Mouse (Mus musculus) forelimb bud, embryonic 11.5 days (tissue): ENCODE measurements at regions not wholly inside any gene's neighbourhood (a gene's known extent, or its start where the extent isn't known, plus 50 kb on each side); places are given as distances from the start of the nearest gene placed in this dataset.

ENCODE experiments used
- DNase-seq: peaks from one replicate; pipeline ENCODE4 v3.0.0-alpha.2; 2012; ENCODE audit warnings: low read depth, low spot score

DNA sequence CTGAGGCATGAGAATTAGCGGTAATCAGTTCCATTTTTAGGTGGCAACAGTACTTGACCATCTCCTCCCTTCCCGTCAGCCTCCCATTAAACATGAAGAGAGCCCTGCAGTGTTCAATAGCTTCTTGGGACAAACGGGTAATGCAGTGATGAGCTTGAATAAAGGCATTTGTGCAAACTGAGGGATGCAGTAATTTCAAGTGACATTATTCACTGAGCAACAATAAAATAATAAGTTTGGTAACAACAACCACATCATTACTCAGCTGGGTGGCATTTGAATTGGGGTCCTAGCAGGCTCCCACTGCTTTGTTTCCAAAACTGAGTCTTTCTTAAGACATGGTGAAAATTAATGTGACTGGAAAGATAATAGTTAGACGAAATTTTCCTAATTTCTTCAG, 315.2 kb upstream of the C030005K15Rik start:
- DNase-seq: no peak

GRCm38 (mm10) chr10:98043873-98044272, 317.3 kb upstream of the C030005K15Rik start:
- DNase-seq: no peak

- DNase-seq: no peak
Measured at GRCm38 (mm10) chr10:98044579-98044978, 318.0 kb upstream of the C030005K15Rik start.

DNA sequence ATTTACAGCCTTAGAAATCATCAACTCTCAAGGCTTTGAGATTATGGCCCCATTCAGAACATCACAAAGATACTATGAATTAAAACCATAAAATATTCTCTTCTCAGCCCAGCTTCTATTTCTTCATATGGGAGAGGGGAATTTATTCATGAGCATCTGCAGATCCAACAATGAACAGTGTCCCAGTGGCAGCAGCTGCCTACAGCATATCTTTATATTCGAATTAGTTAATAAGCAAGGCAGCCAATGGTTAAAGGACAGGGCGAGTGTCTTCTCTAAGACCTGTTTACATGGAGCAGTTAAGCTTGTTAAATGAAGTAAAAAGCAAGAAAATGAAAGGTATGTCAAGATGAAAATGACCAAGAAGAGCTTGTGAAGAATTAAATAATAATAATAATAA, 346.9 kb upstream of the C030005K15Rik start:
- DNase-seq: no peak

DNA sequence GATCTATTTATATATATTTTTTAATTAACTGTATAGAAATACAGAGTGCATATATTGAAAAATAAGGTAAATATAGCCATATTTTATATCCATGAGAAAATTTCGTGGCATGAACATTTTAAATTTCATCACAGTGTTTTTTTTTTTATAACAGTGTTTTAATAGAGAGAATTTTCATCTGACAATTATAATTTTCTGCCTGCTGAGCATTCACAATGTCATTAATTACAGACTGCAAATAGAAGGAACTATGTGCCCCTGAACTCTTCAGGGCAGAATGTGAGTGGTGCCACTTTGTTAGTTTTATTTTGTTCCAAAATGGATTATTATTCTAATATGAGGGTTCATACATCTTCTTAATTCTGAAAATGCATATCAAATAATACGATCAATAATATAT, 358.3 kb upstream of the C030005K15Rik start:
- DNase-seq: no peak

GRCm38 (mm10) chr10:98116296-98116695, 389.7 kb upstream of the C030005K15Rik start:
- DNase-seq: no peak

- DNase-seq: no peak
Measured at GRCm38 (mm10) chr10:98125713-98126112, 399.2 kb upstream of the C030005K15Rik start.

GRCm38 (mm10) chr10:98135026-98135425, 408.5 kb upstream of the C030005K15Rik start:
- no peak for DNase-seq

GRCm38 (mm10) chr10:98145773-98146172, 419.2 kb upstream of the C030005K15Rik start:
- no peak for DNase-seq

DNA sequence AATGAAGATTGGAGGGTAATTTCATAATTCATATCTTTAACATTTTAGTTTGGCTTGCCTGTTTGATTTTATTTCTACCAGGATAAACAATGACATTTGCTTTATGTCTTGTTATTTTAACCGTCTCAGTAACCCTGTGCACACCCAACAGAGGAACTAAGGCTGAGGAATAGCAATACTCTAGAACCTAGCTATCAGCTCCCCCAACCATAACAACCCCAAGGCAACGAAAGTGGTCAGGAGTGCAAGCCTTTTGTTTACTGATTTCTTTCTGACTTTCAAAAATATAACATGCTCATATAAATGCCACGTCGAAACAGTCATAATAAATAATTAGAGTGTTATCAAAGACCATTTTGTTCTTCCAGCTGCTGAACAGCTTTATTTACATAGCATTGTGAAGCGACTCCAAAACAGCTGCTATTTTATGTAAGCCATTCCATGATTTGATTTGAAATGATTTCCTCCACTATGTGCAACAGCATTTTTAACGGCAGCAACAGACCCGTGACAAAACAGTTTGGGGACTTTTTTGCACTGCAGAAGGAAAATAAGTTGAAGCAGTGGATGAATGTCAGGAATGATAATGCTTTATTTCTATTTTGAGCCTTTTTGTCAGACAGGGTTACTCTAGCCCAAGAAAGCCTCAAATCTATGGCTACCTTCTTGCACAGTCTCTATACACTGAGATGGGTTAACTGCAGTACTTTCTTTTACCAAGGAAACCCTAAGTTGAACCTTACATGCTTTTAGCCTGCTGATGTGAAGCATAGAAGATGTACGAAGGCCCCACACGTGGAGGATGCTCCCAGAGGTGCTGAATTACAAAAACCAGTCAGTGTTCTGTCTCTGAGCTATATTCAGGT, 420.7 kb upstream of the C030005K15Rik start:
- no peak for DNase-seq

DNA sequence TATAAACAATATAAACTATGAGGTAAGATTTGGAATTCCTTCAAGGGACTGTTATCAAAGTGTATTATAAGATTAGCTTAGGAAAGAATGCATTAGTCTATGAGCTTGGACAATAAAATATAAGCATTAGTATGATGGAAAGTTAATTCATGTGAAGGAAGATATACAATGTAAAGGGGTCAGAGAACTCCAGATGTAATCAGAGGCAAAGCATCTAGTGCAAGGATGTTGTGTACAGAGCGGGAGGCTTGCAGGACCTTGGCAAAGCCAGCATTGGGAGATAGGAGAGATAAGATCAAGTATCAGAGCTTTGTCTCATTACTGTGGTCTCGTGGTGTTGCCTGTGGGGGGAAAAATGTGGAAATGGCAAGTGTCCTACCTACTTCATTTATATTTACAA, 429.4 kb upstream of the C030005K15Rik start:
- DNase-seq: no peak

- DNase-seq: no peak
Measured at GRCm38 (mm10) chr10:98185666-98186065, 459.1 kb upstream of the C030005K15Rik start.

GRCm38 (mm10) chr10:98196852-98197251, 470.3 kb upstream of the C030005K15Rik start:
- no peak for DNase-seq

- no peak for DNase-seq
Measured at GRCm38 (mm10) chr10:98210246-98210645, 483.7 kb upstream of the C030005K15Rik start.

GRCm38 (mm10) chr10:98212876-98213587, 486.5 kb upstream of the C030005K15Rik start:
- DNase-seq: no peak

GRCm38 (mm10) chr10:98231017-98231416, 504.5 kb upstream of the C030005K15Rik start:
- DNase-seq: no peak

- peak; percentile 84 for DNase-seq
Measured at GRCm38 (mm10) chr10:98231705-98232235, 505.2 kb upstream of the C030005K15Rik start.

DNA sequence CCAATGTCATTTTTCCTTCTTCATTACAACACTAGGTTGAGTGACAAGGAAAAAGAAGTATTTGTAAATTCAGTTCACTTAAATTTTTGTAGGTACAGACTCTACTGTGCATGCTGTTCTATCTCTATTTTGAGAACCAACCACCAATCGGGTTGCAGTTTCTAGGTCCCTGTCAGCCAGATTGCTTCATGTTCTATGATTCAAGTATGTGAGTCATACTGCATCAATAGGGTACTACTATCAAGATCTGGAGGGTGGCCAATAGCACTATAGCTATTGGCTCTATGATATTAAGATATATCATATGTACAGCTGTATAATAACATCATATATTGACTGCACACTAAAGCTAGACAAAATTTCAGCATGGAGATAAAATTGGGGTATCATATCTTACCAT, 521.8 kb upstream of the C030005K15Rik start:
- DNase-seq: no peak

GRCm38 (mm10) chr10:98257980-98258707, 531.6 kb upstream of the C030005K15Rik start:
- DNase-seq: no peak

GRCm38 (mm10) chr10:98259283-98259682, 532.7 kb upstream of the C030005K15Rik start:
- DNase-seq: no peak

DNA sequence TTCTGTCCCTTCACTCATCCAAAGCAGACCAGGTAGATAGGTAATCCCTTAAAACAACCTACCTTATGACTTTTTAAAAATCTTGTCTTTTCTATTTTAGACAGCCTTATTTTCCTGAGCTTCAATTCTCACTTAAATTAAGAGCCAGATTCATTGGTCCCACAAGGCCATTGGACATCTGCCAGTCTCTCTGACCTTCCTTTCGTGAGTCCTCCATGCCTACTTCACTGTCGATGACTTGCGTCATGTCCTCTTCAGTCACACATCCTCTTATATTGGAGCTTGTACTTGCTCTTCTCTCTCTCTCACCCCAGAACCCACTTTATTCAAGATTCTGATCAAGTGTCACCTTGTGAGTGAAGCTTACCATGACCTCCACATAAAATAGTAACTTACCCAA, 542.0 kb upstream of the C030005K15Rik start:
- DNase-seq: no peak

DNA sequence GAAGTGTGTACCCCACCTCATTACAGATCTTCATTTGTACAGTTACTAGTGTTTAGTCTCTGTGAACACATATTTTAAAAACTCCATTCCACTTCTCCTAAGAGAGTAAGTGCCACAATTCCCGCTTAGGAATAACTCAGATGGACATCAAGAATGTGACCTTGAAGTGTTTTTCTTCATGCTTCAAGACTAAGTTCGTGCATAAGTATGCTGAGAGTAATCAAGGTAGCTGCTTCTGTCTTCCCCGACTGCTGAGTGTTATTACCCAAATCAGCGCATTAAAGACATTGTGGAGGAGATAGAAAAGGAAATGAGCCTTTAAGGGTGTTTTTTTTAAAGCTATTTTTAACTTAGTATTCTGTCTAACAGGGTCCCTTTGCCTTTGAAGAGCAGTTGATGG, 565.1 kb upstream of the C030005K15Rik start:
- no peak for DNase-seq
